Mouse (Mus musculus): Measurements from ENCODE around the gene Tac4. TPM values are rescaled to one million over a fixed set of nuclear protein-coding genes. Genes with fewer than 3 reads are reported as not detected.

Tac4 gene
- total and polyA plus RNA-seq, 3 experiments: 0.07 to 0.39 TPM; not detected in 1

DNA sequence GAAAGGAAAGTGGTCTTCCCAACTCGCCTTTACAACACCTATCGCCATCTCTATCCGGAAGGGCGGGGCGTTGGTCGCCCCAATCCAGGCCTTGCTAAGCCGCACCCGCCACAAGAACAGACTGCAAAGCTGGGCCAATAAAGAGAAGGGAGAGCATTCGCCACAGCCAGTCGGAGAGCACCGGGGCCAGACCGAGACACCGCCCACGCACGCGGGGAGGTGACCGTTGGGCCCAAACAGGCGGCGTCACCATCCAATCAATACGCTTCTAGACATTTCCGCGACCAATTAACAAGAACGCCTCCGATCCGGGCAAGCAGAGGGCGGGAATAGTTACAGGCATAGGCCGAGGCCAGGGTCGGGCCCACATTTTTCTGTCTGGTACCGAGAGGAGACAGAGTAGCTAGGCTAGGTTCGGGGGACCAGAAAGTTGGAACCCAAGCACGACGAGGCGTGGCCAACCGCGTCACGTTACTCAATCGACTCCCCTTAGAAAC lies 48.2 kb downstream of the Tac4 start (continued):
- 0 out of 2 replicates have a peak, but pooled peaks have one; percentile 26 for TF ChIP-seq RCOR1 (IDR thresholded peaks at IDR 0.05; ENCODE audit: low read depth, low read length)
- TF ChIP-seq TBP (IDR thresholded peaks at IDR 0.05; ENCODE audit: low read depth, low read length): peak; percentile 92
- TF ChIP-seq TAL1 (IDR thresholded peaks at IDR 0.05; ENCODE audit: low read length): no peak

DNA sequence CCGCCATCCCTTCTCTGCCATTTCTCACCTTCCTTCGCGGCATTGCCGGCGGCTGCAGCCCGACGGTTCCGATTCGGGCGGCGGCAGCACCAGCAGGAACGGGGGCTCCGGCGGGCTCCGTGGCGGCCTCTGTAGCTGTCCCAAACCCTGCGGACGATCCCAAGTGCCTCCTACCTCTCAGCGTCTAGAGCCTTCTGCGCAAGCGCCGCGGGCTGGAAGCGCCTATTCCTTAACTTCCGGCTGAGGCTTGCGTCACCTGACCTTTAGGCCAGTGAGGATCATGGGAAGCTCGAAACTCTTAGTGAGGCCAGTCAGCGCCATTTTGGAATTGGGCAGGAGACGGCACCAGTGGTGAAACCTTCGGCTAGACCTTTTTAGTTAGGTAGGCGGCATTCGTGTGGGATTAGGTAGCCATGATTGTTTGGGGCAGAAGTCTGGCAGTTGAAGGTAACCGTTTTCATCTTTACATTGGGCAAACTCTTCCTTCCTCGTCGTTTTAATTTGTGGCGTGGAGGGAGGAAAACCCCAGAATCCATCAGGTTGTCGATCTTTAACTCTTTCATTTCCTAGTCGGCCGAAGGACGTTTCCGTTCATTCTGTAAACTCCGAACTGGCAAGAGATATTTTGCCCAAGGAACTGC lies 48.8 kb downstream of the Tac4 start, which contains the start of gene Kat7:
TSS of gene Kat7 (minus strand) at position 240 of the 641 bp plus-strand sequence.
- peak within 1 kb of the TSS; percentile 91 for H3K9ac ChIP-seq (ENCODE audit: control insufficient read depth, low read depth, low read length, poor library complexity, severe bottlenecking)
- H3K4me3 ChIP-seq (ENCODE audit: control insufficient read depth in 1 of 2, insufficient read depth in 1 of 2, low read depth in 2 of 2, low read length in 2 of 2): peak within 1 kb of the TSS; percentile 85 to 92
- peaks cover 28 to 29% of the 10 kb centered on the region in 2 experiments for H3K4me1 ChIP-seq (ENCODE audit: control insufficient read depth in 1 of 2, insufficient read depth in 2 of 2, low read length in 2 of 2)
- no peaks in the 10 kb centered on the region for H3K9me3 ChIP-seq (replicated peaks; ENCODE audit: insufficient read depth, low read length)
- H3K36me3 ChIP-seq (ENCODE audit: control insufficient read depth in 1 of 2, insufficient read depth in 2 of 2, low read length in 2 of 2): peaks cover 11 to 38% of the 10 kb centered on the region in 2 experiments
- no peaks in the 10 kb centered on the region for H3K27me3 ChIP-seq (ENCODE audit: control insufficient read depth in 1 of 2, insufficient read depth in 2 of 2, low read length in 2 of 2)
- DNase-seq (ENCODE audit: low read depth, low spot score): peak; percentile 100
- peaks cover 39% of the 10 kb centered on the region for H3K79me2 ChIP-seq (ENCODE audit: control insufficient read depth, insufficient read depth, low read length, poor library complexity)
- peak within 1 kb of the TSS; percentile 91 for H3K27ac ChIP-seq (ENCODE audit: control insufficient read depth, low read depth, low read length)
- TF ChIP-seq GATA1 (IDR thresholded peaks at IDR 0.05; ENCODE audit: low read depth, low read length) (no peak; the same call in 1 of the 2 replicates), MYC (IDR thresholded peaks at IDR 0.05; ENCODE audit: low read depth, low read length) (peak; percentile 71; the same call in 1 of the 2 replicates), CHD2 (IDR thresholded peaks at IDR 0.05; ENCODE audit: low read length) (peak; percentile 53), KAT2A (conservative IDR thresholded peaks at IDR 0.05; ENCODE audit: low read depth, low read length) (peak; percentile 99), SMC3 (IDR thresholded peaks at IDR 0.05; ENCODE audit: low read depth, low read length) (no peak), ZC3H11A (IDR thresholded peaks at IDR 0.05; ENCODE audit: low read depth, low read length) (no peak), BHLHE40 (IDR thresholded peaks at IDR 0.05; ENCODE audit: borderline replicate concordance, low read depth, low read length) (no peak), ZMIZ1 (IDR thresholded peaks at IDR 0.05; ENCODE audit: low read depth, low read length) (peak; percentile 88), CHD1 (IDR thresholded peaks at IDR 0.05; ENCODE audit: low read depth, low read length) (0 out of 2 replicates have a peak, but pooled peaks have one; percentile 23), POLR2A (IDR thresholded peaks at IDR 0.05; ENCODE audit: control insufficient read depth in 1 of 2, insufficient read depth in 1 of 2, low read depth in 1 of 2, low read length in 2 of 2, poor library complexity in 1 of 2) (peak; percentile 89 to 94; a peak in 3 of 4 replicates), USF1 (IDR thresholded peaks at IDR 0.05; ENCODE audit: low read depth, low read length) (peak; percentile 98), TBP (IDR thresholded peaks at IDR 0.05; ENCODE audit: low read depth, low read length) (peak; percentile 64), SIN3A (IDR thresholded peaks at IDR 0.05; ENCODE audit: low read length) (peak; percentile 95), MAX (IDR thresholded peaks at IDR 0.05; ENCODE audit: low read length) (peak; percentile 40), E2F4 (IDR thresholded peaks at IDR 0.05; ENCODE audit: borderline replicate concordance, low read depth, low read length) (no peak; the same call in 1 of the 2 replicates), EP300 (IDR thresholded peaks at IDR 0.05; ENCODE audit: low read depth in 1 of 2, low read length in 2 of 2) (peak in 1 of 2 experiments; percentile 49; a peak in 1 of 4 replicates), UBTF (IDR thresholded peaks at IDR 0.05; ENCODE audit: borderline replicate concordance, insufficient read depth, low read depth, low read length) (no peak), NELFE (IDR thresholded peaks at IDR 0.05; ENCODE audit: low read depth, low read length) (peak; percentile 85), POLR2AphosphoS5 (IDR thresholded peaks at IDR 0.05; ENCODE audit: borderline replicate concordance, low read depth, low read length) (no peak), RCOR1 (IDR thresholded peaks at IDR 0.05; ENCODE audit: low read depth, low read length) (peak; percentile 98), GABPA (IDR thresholded peaks at IDR 0.05; ENCODE audit: low read depth, low read length) (peak; percentile 50; the same call in 1 of the 2 replicates), MYB (IDR thresholded peaks at IDR 0.05; ENCODE audit: low read depth, low read length) (peak; percentile 96), JUND (IDR thresholded peaks at IDR 0.05; ENCODE audit: low read depth, low read length) (no peak), MAFK (IDR thresholded peaks at IDR 0.05; ENCODE audit: borderline replicate concordance, low read depth, low read length) (no peak), ELF1 (IDR thresholded peaks at IDR 0.05; ENCODE audit: low read depth, low read length) (peak; percentile 97), RAD21 (IDR thresholded peaks at IDR 0.05; ENCODE audit: low read depth, low read length) (no peak), USF2 (IDR thresholded peaks at IDR 0.05; ENCODE audit: borderline replicate concordance in 1 of 2, insufficient read depth in 1 of 2, low read depth in 1 of 2, low read length in 2 of 2) (peak in 1 of 2 experiments; percentile 82; a peak in 3 of 4 replicates), TAL1 (IDR thresholded peaks at IDR 0.05; ENCODE audit: low read length) (no peak), ZNF384 (IDR thresholded peaks at IDR 0.05; ENCODE audit: low read depth, low read length) (peak; percentile 16; the same call in 1 of the 2 replicates), TCF12 (IDR thresholded peaks at IDR 0.05; ENCODE audit: low read depth, low read length) (peak; percentile 44; the same call in 1 of the 2 replicates), ZKSCAN1 (IDR thresholded peaks at IDR 0.05; ENCODE audit: low read depth, low read length) (no peak), MAZ (IDR thresholded peaks at IDR 0.05; ENCODE audit: low read depth, low read length) (peak; percentile 39; the same call in 1 of the 2 replicates), MXI1 (IDR thresholded peaks at IDR 0.05; ENCODE audit: low read depth, low read length) (peak; percentile 76)

Data from MEL (cell line).